Mouse (Mus musculus): ENCODE measurements around the gene Asic2.

The Asic2 gene

GRCm38 (mm10) chr11:81611948-81612797 is 356.1 kb downstream of the Asic2 start:
- peak; percentile 54 for DNase-seq (ENCODE audit: inconsistent ontology term)

- no peak for DNase-seq (ENCODE audit: inconsistent ontology term)
Measured at GRCm38 (mm10) chr11:81610506-81610905, 357.8 kb downstream of the Asic2 start.

- no peak for DNase-seq (ENCODE audit: inconsistent ontology term)
Measured at GRCm38 (mm10) chr11:81602971-81603370, 365.3 kb downstream of the Asic2 start.

GRCm38 (mm10) chr11:81601736-81602135 is 366.5 kb downstream of the Asic2 start:
- no peak for DNase-seq (ENCODE audit: inconsistent ontology term)

GRCm38 (mm10) chr11:81597601-81598000 is 370.7 kb downstream of the Asic2 start:
- DNase-seq (ENCODE audit: inconsistent ontology term): no peak

- peak; percentile 55 for DNase-seq (ENCODE audit: inconsistent ontology term)
Measured at GRCm38 (mm10) chr11:81595235-81595634, 373.0 kb downstream of the Asic2 start.

GRCm38 (mm10) chr11:81592776-81593175 is 375.5 kb downstream of the Asic2 start:
- DNase-seq (ENCODE audit: inconsistent ontology term): no peak

GRCm38 (mm10) chr11:81590911-81591310 is 377.3 kb downstream of the Asic2 start:
- no peak for DNase-seq (ENCODE audit: inconsistent ontology term)

- DNase-seq (ENCODE audit: inconsistent ontology term): peak; percentile 58
Measured at GRCm38 (mm10) chr11:81588630-81589029, 379.6 kb downstream of the Asic2 start.

GRCm38 (mm10) chr11:81587942-81588341 is 380.3 kb downstream of the Asic2 start:
- no peak for DNase-seq (ENCODE audit: inconsistent ontology term)

- DNase-seq (ENCODE audit: inconsistent ontology term): no peak
Measured at GRCm38 (mm10) chr11:81587114-81587513, 381.1 kb downstream of the Asic2 start.

GRCm38 (mm10) chr11:81584506-81584905 is 383.8 kb downstream of the Asic2 start:
- DNase-seq (ENCODE audit: inconsistent ontology term): no peak

- no peak for DNase-seq (ENCODE audit: inconsistent ontology term)
Measured at GRCm38 (mm10) chr11:81583195-81583594, 385.1 kb downstream of the Asic2 start.

GRCm38 (mm10) chr11:81582161-81582560 is 386.1 kb downstream of the Asic2 start:
- DNase-seq (ENCODE audit: inconsistent ontology term): no peak

- no peak for DNase-seq (ENCODE audit: inconsistent ontology term)
Measured at GRCm38 (mm10) chr11:81579753-81580152, 388.5 kb downstream of the Asic2 start.

GRCm38 (mm10) chr11:81570406-81570805 is 397.9 kb downstream of the Asic2 start:
- DNase-seq (ENCODE audit: inconsistent ontology term): no peak

- no peak for DNase-seq (ENCODE audit: inconsistent ontology term)
Measured at GRCm38 (mm10) chr11:81564857-81565256, 403.4 kb downstream of the Asic2 start.

- no peak for DNase-seq (ENCODE audit: inconsistent ontology term)
Measured at GRCm38 (mm10) chr11:81560374-81560773, 407.9 kb downstream of the Asic2 start.

GRCm38 (mm10) chr11:81543189-81543588 is 425.1 kb downstream of the Asic2 start:
- peak; percentile 58 for DNase-seq (ENCODE audit: inconsistent ontology term)

GRCm38 (mm10) chr11:81535121-81535717 is 433.0 kb downstream of the Asic2 start:
- DNase-seq (ENCODE audit: inconsistent ontology term): no peak

GRCm38 (mm10) chr11:81534686-81535085 is 433.6 kb downstream of the Asic2 start:
- peak; percentile 14 for DNase-seq (ENCODE audit: inconsistent ontology term)

GRCm38 (mm10) chr11:81531906-81532305 is 436.4 kb downstream of the Asic2 start:
- DNase-seq (ENCODE audit: inconsistent ontology term): no peak

GRCm38 (mm10) chr11:81522927-81523326 is 445.3 kb downstream of the Asic2 start:
- peak; percentile 42 for DNase-seq (ENCODE audit: inconsistent ontology term)
